Mouse (Mus musculus) spleen, postnatal 36 days (tissue): ENCODE results near the gene Clba1.

ENCODE experiments used
- DNase-seq, 2 experiments: peaks; one replicate each; pipeline ENCODE4 v3.0.0; 2022; ENCODE audit warnings: low spot score in 2 of 2, mixed read lengths in 1 of 2

Gene Clba1

GRCm38 (mm10) chr12:112808587-112809364 lies at the start of gene Clba1:
TSS of gene Clba1 (plus strand) at chr12:112808937.
- DNase-seq = peak; percentile 89

- DNase-seq = no peak
Measured at GRCm38 (mm10) chr12:112759471-112759870, 49.3 kb upstream of the Clba1 start.

- DNase-seq = peak; percentile 83 to 87
Measured at GRCm38 (mm10) chr12:112760154-112760926, 48.4 kb upstream of the Clba1 start, which contains the start of gene Pld4. TSS of gene Pld4 (plus strand) at chr12:112760655.

GRCm38 (mm10) chr12:112761411-112761810 lies 47.3 kb upstream of the Clba1 start:
- DNase-seq = peak; percentile 38 to 55

GRCm38 (mm10) chr12:112762018-112762417 lies 46.7 kb upstream of the Clba1 start:
- DNase-seq = peak; percentile 85

- DNase-seq = no peak
Measured at GRCm38 (mm10) chr12:112763176-112763575, 45.6 kb upstream of the Clba1 start.

- DNase-seq = no peak
Measured at GRCm38 (mm10) chr12:112764141-112764540, 44.6 kb upstream of the Clba1 start.

- no peak for DNase-seq
Measured at GRCm38 (mm10) chr12:112764991-112765390, 43.7 kb upstream of the Clba1 start.

GRCm38 (mm10) chr12:112766586-112766985 lies 42.2 kb upstream of the Clba1 start:
- DNase-seq = no peak

GRCm38 (mm10) chr12:112767036-112767890 lies 41.5 kb upstream of the Clba1 start:
- no peak for DNase-seq

- DNase-seq = no peak
Measured at GRCm38 (mm10) chr12:112768166-112768565, 40.6 kb upstream of the Clba1 start.

- no peak for DNase-seq
Measured at GRCm38 (mm10) chr12:112769031-112769430, 39.7 kb upstream of the Clba1 start.

- DNase-seq = no peak
Measured at GRCm38 (mm10) chr12:112769751-112770150, 39.0 kb upstream of the Clba1 start.

GRCm38 (mm10) chr12:112770396-112770795 lies 38.3 kb upstream of the Clba1 start:
- DNase-seq = no peak

- DNase-seq = no peak
Measured at GRCm38 (mm10) chr12:112772306-112772705, 36.4 kb upstream of the Clba1 start.

GRCm38 (mm10) chr12:112773366-112773765 lies 35.4 kb upstream of the Clba1 start:
- no peak for DNase-seq

- no peak for DNase-seq
Measured at GRCm38 (mm10) chr12:112774026-112774425, 34.7 kb upstream of the Clba1 start.

- no peak for DNase-seq
Measured at GRCm38 (mm10) chr12:112774481-112774880, 34.3 kb upstream of the Clba1 start.

GRCm38 (mm10) chr12:112791026-112791425 lies 17.7 kb upstream of the Clba1 start:
- no peak for DNase-seq

- DNase-seq = peak in 1 of 2 experiments; percentile 20
Measured at GRCm38 (mm10) chr12:112793601-112794355, 15.0 kb upstream of the Clba1 start.

- DNase-seq = no peak
Measured at GRCm38 (mm10) chr12:112794356-112794816, 14.4 kb upstream of the Clba1 start.
